Mouse (Mus musculus) thymus, adult 18-20 months (tissue): ENCODE data around the gene Acoxl.

Experiments
- DNase-seq, 2 experiments: peaks; one replicate each; pipeline ENCODE4 v3.0.0; 2022; ENCODE audit warnings: mixed read lengths in 2 of 2

The Acoxl gene

DNA sequence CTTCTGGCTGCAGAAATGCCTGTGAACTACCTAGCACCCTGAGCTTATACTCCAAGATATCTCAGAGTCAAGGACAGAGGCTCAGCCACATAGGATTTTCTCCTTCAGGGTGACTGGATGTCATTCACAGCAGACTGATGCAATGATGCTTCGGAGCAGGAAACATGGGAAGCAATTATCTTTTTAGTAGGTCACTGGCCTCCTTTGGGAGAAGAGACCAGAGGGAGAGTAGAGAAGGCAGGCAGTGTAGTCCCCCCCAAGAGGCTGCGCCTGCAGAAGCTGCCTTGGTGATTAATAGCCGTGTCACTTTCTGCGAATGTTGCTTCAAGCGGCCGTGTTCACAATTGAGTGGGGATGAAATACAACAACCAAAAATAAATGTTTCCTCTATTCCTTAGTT lies 121.9 kb downstream of the Acoxl start:
- DNase-seq: no peak

DNA sequence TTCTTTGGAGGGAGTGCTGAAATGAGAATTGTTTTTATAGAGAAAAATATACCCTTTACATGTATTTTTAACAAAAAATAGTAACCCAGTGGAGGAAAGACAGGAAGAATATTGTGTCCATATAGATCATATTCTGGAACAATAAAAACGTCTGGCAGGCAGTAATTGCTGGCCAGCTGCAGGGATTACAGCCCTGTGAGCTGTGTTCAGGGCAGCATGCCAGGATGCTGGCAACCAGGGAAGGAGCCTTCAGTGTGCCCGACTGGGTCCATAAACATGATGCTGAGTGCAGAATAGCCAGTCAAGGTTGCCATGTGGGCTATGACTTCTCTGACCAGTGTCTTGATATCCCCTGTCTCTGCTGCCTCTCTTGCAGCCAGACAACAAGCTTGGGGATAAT lies 122.5 kb downstream of the Acoxl start:
- DNase-seq: no peak

DNA sequence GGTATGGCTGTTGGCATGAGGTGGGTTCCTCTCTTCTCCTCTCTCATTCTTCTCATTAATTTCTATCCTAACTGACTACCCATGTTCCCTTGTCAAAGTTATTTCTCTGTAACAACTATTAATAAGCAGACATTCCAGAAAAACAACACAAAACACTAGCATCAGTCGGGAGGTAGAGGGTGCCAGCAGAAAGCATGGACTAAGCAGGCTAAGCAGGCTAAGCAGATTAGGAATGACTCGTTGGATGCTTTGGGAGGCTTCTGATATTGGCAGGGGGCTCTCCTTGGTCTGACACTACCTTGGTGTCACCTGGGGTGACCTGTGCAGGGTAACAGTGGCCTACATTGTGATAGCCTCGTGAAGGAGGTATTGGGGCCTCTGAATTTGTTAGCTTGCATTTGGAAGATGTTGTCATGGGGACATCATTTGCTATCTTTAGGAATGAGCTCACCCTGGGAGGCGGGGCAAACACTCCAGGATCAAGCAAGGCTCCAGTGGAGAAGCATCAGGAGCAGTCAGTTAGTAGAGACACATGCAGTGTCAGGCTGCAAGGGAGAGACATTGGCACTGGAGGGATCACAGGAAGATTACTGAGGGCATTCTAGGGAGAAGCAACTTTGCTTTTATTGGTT lies 123.2 kb downstream of the Acoxl start:
- no peak for DNase-seq

DNA sequence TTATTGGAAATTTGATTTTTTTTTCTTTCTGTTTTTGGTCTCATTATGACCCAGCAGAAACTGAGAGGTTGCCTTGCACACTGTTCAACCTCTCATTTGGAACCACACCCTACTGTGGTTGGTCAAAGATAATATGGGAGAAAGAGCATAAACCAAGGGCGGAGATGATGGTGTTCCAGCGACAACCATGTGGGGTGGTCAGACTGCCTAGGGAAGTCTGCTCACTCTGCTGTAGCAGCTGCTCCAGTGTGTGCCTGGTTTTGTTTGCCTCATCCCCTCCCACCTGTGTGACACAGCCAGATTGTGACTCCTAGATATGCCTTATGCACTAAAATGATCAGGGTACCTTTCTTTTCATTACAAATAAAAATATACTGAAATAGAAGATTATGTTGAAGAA lies 130.3 kb downstream of the Acoxl start:
- no peak for DNase-seq

- no peak for DNase-seq
Observed at GRCm38 (mm10) chr2:127976276-127976675, 137.6 kb downstream of the Acoxl start.

GRCm38 (mm10) chr2:127978601-127979230 lies 140.0 kb downstream of the Acoxl start:
- DNase-seq: no peak

DNA sequence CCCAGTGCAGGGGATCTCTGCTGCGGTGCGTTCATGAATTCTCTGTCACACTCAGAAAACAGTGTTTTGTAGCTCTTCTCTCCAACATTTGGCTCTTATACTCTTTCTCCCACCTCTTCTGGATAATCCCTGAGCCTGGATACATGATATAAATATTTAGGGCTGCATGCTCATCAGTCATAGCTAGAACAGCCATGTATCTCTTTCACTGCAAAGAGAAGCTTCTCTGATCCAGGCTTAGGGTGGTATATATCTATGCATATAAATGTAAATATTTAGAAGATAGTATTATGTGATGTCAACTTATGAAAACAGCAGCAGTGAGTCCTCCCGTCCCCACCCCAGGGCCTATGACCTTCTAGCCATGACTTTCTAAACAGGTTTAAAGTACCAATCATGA lies 143.9 kb downstream of the Acoxl start:
- DNase-seq: no peak

- DNase-seq: no peak
Observed at GRCm38 (mm10) chr2:127983301-127983700, 144.6 kb downstream of the Acoxl start.

GRCm38 (mm10) chr2:127983981-127984380 lies 145.3 kb downstream of the Acoxl start:
- DNase-seq: no peak

DNA sequence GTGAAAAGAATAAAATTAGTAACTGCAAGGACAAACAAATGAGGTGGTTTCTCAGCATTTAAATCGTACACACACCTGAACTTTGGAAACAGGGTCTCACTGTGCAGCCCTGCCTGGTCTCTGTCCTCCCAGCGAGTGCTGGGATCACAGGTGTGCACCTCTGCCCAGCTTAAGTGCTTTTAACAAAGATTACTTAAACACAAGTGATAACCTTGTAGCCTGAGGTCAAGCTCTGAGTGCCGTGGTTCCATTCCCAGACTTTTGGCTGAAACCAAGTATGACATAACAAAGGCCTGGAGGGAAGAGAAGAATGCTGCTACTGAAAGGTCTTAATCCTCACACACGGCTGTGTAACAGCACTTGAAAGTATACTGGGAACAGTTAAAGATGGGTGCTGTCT lies 149.0 kb downstream of the Acoxl start:
- DNase-seq: no peak

- DNase-seq: no peak
Observed at GRCm38 (mm10) chr2:127990856-127991479, 152.3 kb downstream of the Acoxl start.

- DNase-seq: no peak
Observed at GRCm38 (mm10) chr2:127991656-127992055, 153.0 kb downstream of the Acoxl start.

DNA sequence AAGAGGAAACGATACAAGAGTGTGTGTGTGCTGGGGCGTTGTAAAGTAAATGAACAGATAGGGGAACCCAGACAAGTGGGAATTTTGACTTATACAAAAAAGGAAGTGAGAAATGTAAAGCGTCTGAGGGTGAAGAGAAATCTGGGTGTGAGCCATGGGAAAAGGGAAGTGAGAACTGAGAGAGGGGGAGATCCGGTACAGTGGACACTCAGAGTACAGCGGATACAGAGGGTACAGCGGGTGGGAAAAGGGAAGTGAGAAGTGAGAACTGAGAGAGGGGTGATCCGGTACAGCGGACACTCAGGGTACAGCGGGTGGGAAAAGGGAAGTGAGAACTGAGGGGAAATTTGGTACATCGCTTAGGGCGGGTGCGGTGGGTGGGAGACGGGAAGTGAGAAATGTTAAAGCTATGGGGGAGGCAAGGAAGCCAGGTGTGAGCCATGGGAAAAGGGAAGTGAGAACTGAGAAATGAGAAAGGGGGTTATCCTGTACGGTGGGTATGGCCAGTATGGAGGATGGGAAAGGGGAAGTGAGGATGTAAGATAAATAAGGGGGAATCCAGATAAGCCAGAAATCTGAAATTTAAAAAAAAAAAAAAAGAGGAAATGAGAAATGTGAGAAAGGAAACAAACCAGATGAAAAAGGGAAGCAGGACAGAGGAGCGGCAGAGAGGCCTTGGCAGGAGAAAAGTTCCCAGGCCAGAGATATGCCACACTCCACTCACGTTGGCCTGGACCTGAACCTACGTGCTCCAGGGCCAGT lies 170.2 kb downstream of the Acoxl start:
- DNase-seq: no peak

GRCm38 (mm10) chr2:128014613-128015012 lies 175.9 kb downstream of the Acoxl start:
- no peak for DNase-seq

DNA sequence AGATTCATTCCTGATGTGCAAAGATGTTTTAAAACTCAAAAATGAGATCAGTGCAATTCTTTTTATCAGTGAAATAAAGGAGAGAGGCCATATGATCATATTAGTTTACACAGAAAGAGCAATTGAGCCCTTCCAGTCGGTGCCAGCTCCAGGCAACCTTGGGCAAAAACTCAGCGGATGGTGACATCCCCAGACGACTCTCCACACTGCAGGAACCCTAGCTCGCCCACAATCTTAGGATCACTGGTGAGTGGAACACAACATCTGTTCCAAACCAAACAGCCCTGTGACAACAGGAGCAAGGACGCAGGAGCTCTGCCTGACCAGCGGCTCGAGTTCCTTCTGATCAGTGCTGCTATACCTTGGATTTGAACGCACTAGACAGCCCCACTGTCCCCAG lies 176.9 kb downstream of the Acoxl start:
- DNase-seq: no peak

DNA sequence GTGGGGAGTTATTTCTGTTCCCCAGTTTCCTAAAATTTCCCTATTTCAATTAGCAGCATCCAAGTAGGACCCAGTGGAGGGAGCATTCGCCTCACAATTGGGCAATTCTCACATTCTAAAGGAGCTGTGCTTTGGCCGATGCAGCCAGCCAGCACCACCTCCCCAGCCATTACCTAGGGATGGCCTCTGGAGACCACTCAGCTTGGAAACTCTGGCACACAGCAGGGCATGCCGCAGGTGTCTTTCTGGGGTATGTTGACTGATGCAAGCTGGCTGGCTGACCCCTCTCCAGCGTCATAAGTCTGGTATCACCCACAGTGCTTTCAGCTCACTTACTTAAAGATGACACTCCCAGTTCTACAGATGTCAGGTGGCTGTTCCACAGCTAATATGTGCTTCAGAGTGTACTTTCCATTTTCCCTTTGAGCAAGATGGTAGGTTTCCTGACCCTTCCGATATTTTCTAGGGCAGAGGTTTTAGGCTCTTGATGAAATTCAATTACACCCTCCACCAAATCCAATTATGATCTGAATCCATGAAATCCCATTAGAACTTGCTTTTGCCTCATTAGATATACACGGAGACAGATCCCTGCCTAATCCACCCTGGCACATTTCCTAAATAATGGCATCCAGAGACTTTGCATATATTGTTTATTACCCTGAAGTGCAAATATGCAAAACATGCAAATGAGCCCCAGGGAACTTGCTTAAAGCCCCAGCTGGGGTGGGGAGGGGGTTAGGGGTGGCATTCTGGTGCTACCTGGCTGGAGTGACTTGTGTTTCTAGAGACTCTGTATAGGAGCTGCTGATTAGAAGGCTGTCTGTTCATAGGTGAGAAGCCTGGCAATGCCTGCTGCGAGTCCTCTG lies 181.6 kb downstream of the Acoxl start:
- no peak for DNase-seq

DNA sequence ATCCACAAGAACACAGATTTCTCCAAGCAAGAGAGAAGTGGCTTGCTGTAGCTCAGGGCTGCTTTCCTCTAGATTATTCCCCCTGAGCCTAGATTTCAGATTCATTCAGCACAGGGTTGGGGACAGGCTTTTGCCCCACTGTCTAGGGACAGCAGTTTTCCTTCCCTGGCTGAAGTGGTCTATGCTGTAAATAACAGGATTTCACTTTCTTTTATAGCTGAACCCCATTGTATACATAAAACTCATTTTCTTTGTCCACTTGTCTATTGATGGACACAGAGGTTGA lies 182.2 kb downstream of the Acoxl start:
- no peak for DNase-seq

DNA sequence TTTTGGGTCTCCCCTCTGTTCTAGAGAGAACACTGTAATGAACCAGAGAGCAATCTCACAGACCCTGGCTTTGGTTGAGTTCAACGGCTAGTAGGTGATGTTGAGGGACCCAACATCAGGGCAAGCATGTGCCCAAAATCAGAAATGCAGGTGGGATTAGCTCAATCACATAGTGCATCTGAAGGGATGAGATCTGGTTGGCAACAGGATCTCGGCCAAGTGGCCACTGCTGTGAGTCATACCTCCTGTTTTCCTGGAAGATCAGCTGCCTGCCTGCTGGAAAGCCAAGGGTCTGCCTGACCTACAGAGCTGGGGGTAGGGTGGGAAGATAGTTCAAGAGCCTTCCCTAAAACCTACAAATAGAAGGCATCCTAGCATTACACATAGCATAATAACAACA lies 185.2 kb downstream of the Acoxl start:
- no peak for DNase-seq

GRCm38 (mm10) chr2:128027696-128028095 lies 189.0 kb downstream of the Acoxl start:
- DNase-seq: peak; percentile 10 to 31

GRCm38 (mm10) chr2:128029968-128030367 lies 191.3 kb downstream of the Acoxl start:
- DNase-seq: no peak

DNA sequence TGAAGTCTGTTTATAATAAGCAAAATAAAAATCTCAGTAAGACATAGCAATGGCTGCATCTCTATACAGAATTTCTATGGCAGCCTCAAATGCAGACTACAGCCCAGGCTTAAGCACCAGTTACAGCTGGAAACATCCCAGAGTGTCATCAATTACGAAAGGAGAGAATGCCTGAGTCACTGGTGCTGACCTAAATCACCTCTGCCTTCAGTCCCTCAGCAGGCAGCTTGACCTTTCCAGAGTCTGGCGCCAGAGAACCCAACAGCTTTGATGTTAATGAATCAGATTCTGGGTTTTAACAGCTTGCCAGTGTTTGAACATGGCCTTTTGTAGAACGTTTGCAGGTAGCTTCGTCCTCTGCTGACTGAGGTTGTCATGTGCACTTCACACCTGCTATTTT lies 193.4 kb downstream of the Acoxl start:
- no peak for DNase-seq

DNA sequence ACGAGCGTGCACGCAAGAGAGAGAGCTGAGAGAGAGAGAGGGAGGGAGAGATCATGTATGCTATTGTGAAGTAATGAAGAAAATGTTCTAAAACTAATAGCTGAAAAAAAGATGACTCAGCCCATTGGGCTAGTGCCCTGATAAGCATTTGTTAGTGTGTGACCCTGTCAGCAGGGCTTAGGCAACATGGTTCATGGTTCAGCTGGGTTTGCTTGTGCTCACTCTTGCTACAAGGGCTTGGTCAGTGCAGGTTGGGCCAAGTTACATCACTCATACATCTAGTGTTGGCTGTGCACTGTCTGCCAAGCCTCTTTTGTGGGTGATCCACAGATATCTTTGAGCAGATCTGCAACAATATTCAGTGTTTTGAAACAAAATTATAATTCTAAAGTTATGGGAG lies 194.8 kb downstream of the Acoxl start:
- no peak for DNase-seq

- DNase-seq: no peak
Observed at GRCm38 (mm10) chr2:128034066-128034665, 195.5 kb downstream of the Acoxl start.
